Mouse (Mus musculus) heart, postnatal 0 days (tissue): Measurements from ENCODE around the gene Sumf1. TPM values are rescaled to one million over a fixed set of nuclear protein-coding genes. Genes with fewer than 3 reads are reported as not detected.

Experiments used
- ATAC-seq: fragments of 200-750 bp; cut with Nextera tagmentation; 2 replicates; pipeline ENCODE4 v1.8.0; 2017; ENCODE audit warnings: low read depth, moderate number of reproducible peaks, moderate library complexity; ENCODE audit not compliant: insufficient read depth
- DNase-seq: peaks from one replicate; pipeline ENCODE4 v3.0.0-alpha.2; 2016; ENCODE audit warnings: low spot score
- H3K27ac ChIP-seq: fragments of 300-500 bp; sonication (generic); 2 replicates; pipeline ENCODE4 v1.5.1; 2014; ENCODE audit warnings: low read depth, mild to moderate bottlenecking
- H3K27me3 ChIP-seq: fragments of 300-500 bp; sonication (generic); 2 replicates; pipeline ENCODE4 v1.6.1; 2014; ENCODE audit warnings: low read length, mixed read lengths; ENCODE audit not compliant: control insufficient read depth, insufficient read depth
- H3K36me3 ChIP-seq: fragments of 300-500 bp; sonication (generic); replicated peaks from 2 replicates; pipeline ENCODE4 v1.6.1; 2014; ENCODE audit warnings: low read length, mixed read lengths; ENCODE audit not compliant: control insufficient read depth, insufficient read depth
- H3K4me1 ChIP-seq: fragments of 300-500 bp; sonication (generic); 2 replicates; pipeline ENCODE4 v1.6.1; 2014; ENCODE audit warnings: antibody characterized with exemption; ENCODE audit not compliant: control insufficient read depth, insufficient read depth
- H3K4me2 ChIP-seq: fragments of 300-500 bp; sonication (generic); 2 replicates; pipeline ENCODE4 v1.6.1; 2014; ENCODE audit warnings: low read depth, mild to moderate bottlenecking, low read length, moderate library complexity
- H3K4me3 ChIP-seq: fragments of 300-500 bp; sonication (generic); 2 replicates; pipeline ENCODE4 v1.5.1; 2014; ENCODE audit warnings: low read depth, low read length
- H3K9ac ChIP-seq: fragments of 300-500 bp; sonication (generic); replicated peaks from 2 replicates; pipeline ENCODE4 v1.6.1; 2014; ENCODE audit warnings: low read depth, low read length, mixed read lengths
- H3K9me3 ChIP-seq: fragments of 300-500 bp; sonication (generic); replicated peaks from 2 replicates; pipeline ENCODE4 v1.6.1; 2016; ENCODE audit warnings: low read length; ENCODE audit not compliant: control insufficient read depth
- CTCF ChIP-seq: IDR thresholded peaks from 2 replicates; pipeline ENCODE4 v1.5.1; 2016; ENCODE audit warnings: antibody characterized with exemption, control low read depth, low read depth
- EP300 ChIP-seq: IDR thresholded peaks from 2 replicates; pipeline ENCODE4 v1.6.1; 2016; ENCODE audit warnings: antibody characterized with exemption, low read depth
- WGBS: fragments of 180-500 bp; shearing (Covaris S2); extraction: QIAGEN DNeasy Blood & Tissue Kit; methylation state at CpG from one replicate; pipeline ENCODE4 v1.1.7; 2014; 5-methylcytosine and 5-hydroxymethylcytosine counted together
- polyA plus RNA-seq: library from polyadenylated mRNA; unstranded; fragments of >200 nt; fragmentation: Nextera tagmentation; extraction: Ambion mirVana; gene quantifications from 2 replicates; pipeline ENCODE4 v1.2.1, GENCODE M21; 2015
- total RNA-seq: library from RNA; depleted of rRNA; stranded (reverse); fragments of >200 nt; gene quantifications from 2 replicates; pipeline ENCODE4 v1.2.3, GENCODE M21; 2014; ENCODE audit warnings: low replicate concordance

Sumf1 gene
- total and polyA plus RNA-seq, 2 experiments from 2014 or later = 19.7 to 29.5 TPM

GRCm38 (mm10) chr6:108092646-108093045 is 92.7 kb downstream of the Sumf1 start:
- Histone ChIP-seq H3K36me3 (no peaks in the 10 kb centered on the region), H3K9ac (no peak overlapping the region), H3K4me2 (no peak overlapping the region), H3K9me3 (no peaks in the 10 kb centered on the region), H3K27ac (no peak overlapping the region), H3K4me3 (no peak overlapping the region), H3K4me1 (no peaks in the 10 kb centered on the region), H3K27me3 (no peaks in the 10 kb centered on the region)
- WGBS = 75% methylated on average over 3 of the region's 3 CpGs
- no peak for DNase-seq
- no peak for ATAC-seq
- no peak for TF ChIP-seq CTCF
- TF ChIP-seq EP300 = no peak

GRCm38 (mm10) chr6:108091296-108091695 is 94.1 kb downstream of the Sumf1 start:
- ATAC-seq (no peak), DNase-seq (no peak)
- no peak overlapping the region for H3K9ac ChIP-seq
- no peaks in the 10 kb centered on the region for H3K36me3 ChIP-seq
- H3K9me3 ChIP-seq = no peaks in the 10 kb centered on the region
- 73% methylated on average over 1 of the region's 1 CpGs for WGBS
- no peaks in the 10 kb centered on the region for H3K4me1 ChIP-seq
- no peak overlapping the region for H3K4me2 ChIP-seq
- no peaks in the 10 kb centered on the region for H3K27me3 ChIP-seq
- no peak for TF ChIP-seq EP300
- TF ChIP-seq CTCF = no peak
- H3K4me3 ChIP-seq = no peak overlapping the region
- no peak overlapping the region for H3K27ac ChIP-seq

GRCm38 (mm10) chr6:108075857-108076256 is 109.5 kb downstream of the Sumf1 start:
- Histone ChIP-seq H3K27me3 (no peaks in the 10 kb centered on the region), H3K9ac (no peak overlapping the region), H3K27ac (no peak overlapping the region), H3K4me3 (no peak overlapping the region), H3K4me2 (no peak overlapping the region), H3K4me1 (no peaks in the 10 kb centered on the region), H3K9me3 (no peaks in the 10 kb centered on the region), H3K36me3 (peaks cover 15% of the 10 kb centered on the region; the same call in 1 of the 2 replicates)
- TF ChIP-seq EP300 (no peak), CTCF (no peak)
- WGBS = 91% methylated on average over 7 of the region's 7 CpGs
- ATAC-seq (no peak), DNase-seq (no peak)

GRCm38 (mm10) chr6:108074624-108075023 is 110.8 kb downstream of the Sumf1 start:
- H3K27ac ChIP-seq = no peak overlapping the region
- H3K4me3 ChIP-seq = no peak overlapping the region
- TF ChIP-seq EP300 (no peak), CTCF (no peak)
- no peak overlapping the region for H3K4me2 ChIP-seq
- no peak overlapping the region for H3K9ac ChIP-seq
- DNase-seq (no peak), ATAC-seq (no peak)
- H3K27me3 ChIP-seq = no peaks in the 10 kb centered on the region
- H3K9me3 ChIP-seq = no peaks in the 10 kb centered on the region
- 83% methylated on average over 10 of the region's 10 CpGs for WGBS
- H3K4me1 ChIP-seq = no peaks in the 10 kb centered on the region
- peaks cover 15% of the 10 kb centered on the region; the same call in 1 of the 2 replicates for H3K36me3 ChIP-seq

GRCm38 (mm10) chr6:108073931-108074330 is 111.5 kb downstream of the Sumf1 start:
- no peak overlapping the region for H3K9ac ChIP-seq
- H3K27me3 ChIP-seq = no peaks in the 10 kb centered on the region
- H3K4me1 ChIP-seq = no peaks in the 10 kb centered on the region
- DNase-seq (no peak), ATAC-seq (no peak)
- TF ChIP-seq CTCF (no peak), EP300 (no peak)
- H3K4me2 ChIP-seq = no peak overlapping the region
- H3K9me3 ChIP-seq = no peaks in the 10 kb centered on the region
- no peak overlapping the region for H3K27ac ChIP-seq
- 90% methylated on average over 2 of the region's 2 CpGs for WGBS
- H3K36me3 ChIP-seq = peaks cover 15% of the 10 kb centered on the region; the same call in 1 of the 2 replicates
- H3K4me3 ChIP-seq = no peak overlapping the region

GRCm38 (mm10) chr6:108073071-108073470 is 112.3 kb downstream of the Sumf1 start:
- Histone ChIP-seq H3K4me2 (no peak overlapping the region), H3K4me1 (no peaks in the 10 kb centered on the region), H3K4me3 (no peak overlapping the region), H3K27me3 (no peaks in the 10 kb centered on the region), H3K36me3 (peaks cover 15% of the 10 kb centered on the region; the same call in 1 of the 2 replicates), H3K27ac (no peak overlapping the region), H3K9me3 (no peaks in the 10 kb centered on the region), H3K9ac (no peak overlapping the region)
- TF ChIP-seq EP300 = no peak
- TF ChIP-seq CTCF = no peak
- 39% methylated on average over 5 of the region's 5 CpGs for WGBS
- ATAC-seq (no peak), DNase-seq (no peak)
